Comparison of ENCODE assay signal across 1 mouse cellular context in the genomic region with DNA sequence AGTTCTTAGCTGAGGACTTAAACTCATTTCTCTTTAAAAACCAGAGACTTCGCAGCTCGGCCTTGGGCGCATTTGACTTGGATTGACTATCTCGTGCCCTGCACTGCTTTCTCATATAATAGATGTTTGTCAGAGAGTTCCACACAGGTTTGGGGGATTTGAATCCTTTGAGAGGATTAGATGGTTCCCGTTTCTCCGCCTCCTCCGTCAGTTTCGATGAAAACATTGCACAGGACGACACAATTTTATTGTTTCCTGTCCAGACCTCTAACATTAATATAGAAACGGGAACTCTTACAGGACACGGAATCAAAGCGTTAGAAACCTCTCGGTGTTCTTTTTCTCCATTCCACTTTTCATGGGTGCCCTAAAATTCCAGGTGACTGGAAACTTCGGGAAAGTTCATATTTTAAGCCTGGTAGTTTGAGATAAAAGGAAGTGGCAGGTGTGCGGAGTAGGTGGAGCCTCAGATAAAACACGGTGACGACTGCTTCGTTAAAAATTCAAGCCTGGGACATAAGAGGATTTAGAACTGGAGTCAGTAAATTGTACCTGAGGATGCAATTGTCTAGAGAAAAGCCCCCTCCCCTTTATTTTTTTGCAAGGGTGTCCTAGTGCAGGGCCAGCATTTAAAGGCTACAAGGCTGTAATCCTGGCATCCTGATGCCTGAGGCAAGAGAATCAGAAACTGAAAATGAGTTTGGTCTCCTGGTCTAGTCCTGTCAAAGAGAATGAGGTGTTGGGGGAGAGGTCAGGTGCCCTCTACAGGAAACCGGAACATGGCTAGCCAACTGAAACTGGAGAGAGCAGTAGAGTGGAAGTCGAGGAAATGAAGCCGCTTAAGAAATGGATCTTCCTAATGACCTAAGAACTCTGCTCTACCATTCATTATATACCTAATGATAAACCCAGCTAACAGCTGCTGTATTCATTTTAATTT.
TF ChIP-seq lines count a peak whose summit lies in the region.

No protein-coding gene starts in this region.

TF ChIP-seq in MEL, 35 proteins besides CTCF, POLR2A, EP300 and RAD21 (continued from another document):
- TF ChIP-seq GATA1 (IDR thresholded peaks at IDR 0.05; ENCODE audit: low read depth, low read length) (no peak), TCF12 (IDR thresholded peaks at IDR 0.05; ENCODE audit: low read depth, low read length) (no peak), MAX (IDR thresholded peaks at IDR 0.05; ENCODE audit: low read length) (peak; percentile 40; the same call in 1 of the 2 replicates), ETS1 (IDR thresholded peaks at IDR 0.05; ENCODE audit: low read depth, low read length) (peak; percentile 38; the same call in 1 of the 2 replicates), TAL1 (IDR thresholded peaks at IDR 0.05; ENCODE audit: low read length) (0 out of 2 replicates have a peak, but pooled peaks have one; percentile 8), KAT2A (conservative IDR thresholded peaks at IDR 0.05; ENCODE audit: low read depth, low read length) (0 out of 2 replicates have a peak, but pooled peaks have one; percentile 23), BHLHE40 (IDR thresholded peaks at IDR 0.05; ENCODE audit: borderline replicate concordance, low read depth, low read length) (no peak), HCFC1 (IDR thresholded peaks at IDR 0.05; ENCODE audit: low read depth, low read length) (0 out of 2 replicates have a peak, but pooled peaks have one; percentile 26), MYB (IDR thresholded peaks at IDR 0.05; ENCODE audit: low read depth, low read length) (no peak), CHD2 (IDR thresholded peaks at IDR 0.05; ENCODE audit: low read length) (no peak), JUND (IDR thresholded peaks at IDR 0.05; ENCODE audit: low read depth, low read length) (no peak), MAFK (IDR thresholded peaks at IDR 0.05; ENCODE audit: borderline replicate concordance, low read depth, low read length) (no peak), RCOR1 (IDR thresholded peaks at IDR 0.05; ENCODE audit: low read depth, low read length) (peak; percentile 35), POLR2AphosphoS2 (IDR thresholded peaks at IDR 0.05; ENCODE audit: low read length) (no peak), MXI1 (IDR thresholded peaks at IDR 0.05; ENCODE audit: low read depth, low read length) (peak; percentile 74), USF1 (IDR thresholded peaks at IDR 0.05; ENCODE audit: low read depth, low read length) (0 out of 2 replicates have a peak, but pooled peaks have one; percentile 8), CHD1 (IDR thresholded peaks at IDR 0.05; ENCODE audit: low read depth, low read length) (no peak; the same call in 1 of the 2 replicates), TBP (IDR thresholded peaks at IDR 0.05; ENCODE audit: low read depth, low read length) (peak; percentile 45), MYC (IDR thresholded peaks at IDR 0.05; ENCODE audit: low read depth, low read length) (no peak), ZKSCAN1 (IDR thresholded peaks at IDR 0.05; ENCODE audit: low read depth, low read length) (no peak), E2F4 (IDR thresholded peaks at IDR 0.05; ENCODE audit: borderline replicate concordance, low read depth, low read length) (no peak), MEF2A (IDR thresholded peaks at IDR 0.05; ENCODE audit: extremely low read depth, insufficient replicate concordance, low read depth, low read length, poor library complexity, severe bottlenecking) (no peak), ZC3H11A (IDR thresholded peaks at IDR 0.05; ENCODE audit: low read depth, low read length) (no peak)
